Mouse (Mus musculus) frontal cortex, postnatal 14 days (tissue): Measurements from ENCODE around the gene Ube2c.

ENCODE experiments used
- DNase-seq, 2 experiments: peaks; one replicate each; pipeline ENCODE4 v3.0.0; 2022; ENCODE audit warnings: low spot score in 2 of 2

Ube2c gene

DNA sequence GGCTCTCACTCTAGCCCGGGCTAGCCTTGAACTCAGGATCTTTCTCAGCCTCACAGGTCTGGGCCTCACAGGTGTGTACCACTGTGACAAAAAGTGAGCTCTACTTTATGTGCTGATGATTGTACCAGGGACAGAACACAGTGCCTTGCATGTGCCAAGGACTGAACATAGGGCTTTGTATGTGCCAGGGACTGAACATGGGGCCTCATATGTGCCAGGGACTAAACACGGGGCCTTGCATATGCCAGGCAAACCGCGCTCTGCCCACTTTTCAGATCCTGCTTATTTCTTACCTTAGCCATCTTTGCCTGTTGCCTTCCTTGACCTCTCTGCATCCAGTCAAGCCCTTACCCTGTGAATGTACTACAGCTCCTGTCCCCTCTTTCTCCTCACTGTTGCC lies 7.7 kb upstream of the Ube2c start:
- no peak for DNase-seq

- no peak for DNase-seq
Measured at GRCm38 (mm10) chr2:164762593-164762992, 7.1 kb upstream of the Ube2c start.

DNA sequence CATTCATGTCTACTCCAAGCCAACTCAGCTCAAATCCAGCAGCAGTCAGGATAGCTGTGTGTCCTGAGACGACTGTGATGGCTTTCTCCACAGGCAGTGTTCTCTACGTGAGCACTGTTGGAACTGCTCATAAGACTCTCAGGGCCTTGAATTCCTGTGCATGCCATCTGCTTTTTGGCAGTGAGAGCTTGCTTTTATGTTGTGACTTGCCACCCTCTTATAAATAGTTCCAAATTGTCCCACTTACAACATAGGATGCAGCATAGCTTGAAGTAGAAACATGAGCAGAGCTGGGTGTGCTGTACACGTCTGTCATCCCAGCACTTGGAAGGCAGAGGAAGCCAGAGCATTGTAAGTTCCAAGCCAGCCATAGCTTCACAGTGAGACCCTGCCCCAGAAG lies 3.9 kb upstream of the Ube2c start:
- no peak for DNase-seq

DNA sequence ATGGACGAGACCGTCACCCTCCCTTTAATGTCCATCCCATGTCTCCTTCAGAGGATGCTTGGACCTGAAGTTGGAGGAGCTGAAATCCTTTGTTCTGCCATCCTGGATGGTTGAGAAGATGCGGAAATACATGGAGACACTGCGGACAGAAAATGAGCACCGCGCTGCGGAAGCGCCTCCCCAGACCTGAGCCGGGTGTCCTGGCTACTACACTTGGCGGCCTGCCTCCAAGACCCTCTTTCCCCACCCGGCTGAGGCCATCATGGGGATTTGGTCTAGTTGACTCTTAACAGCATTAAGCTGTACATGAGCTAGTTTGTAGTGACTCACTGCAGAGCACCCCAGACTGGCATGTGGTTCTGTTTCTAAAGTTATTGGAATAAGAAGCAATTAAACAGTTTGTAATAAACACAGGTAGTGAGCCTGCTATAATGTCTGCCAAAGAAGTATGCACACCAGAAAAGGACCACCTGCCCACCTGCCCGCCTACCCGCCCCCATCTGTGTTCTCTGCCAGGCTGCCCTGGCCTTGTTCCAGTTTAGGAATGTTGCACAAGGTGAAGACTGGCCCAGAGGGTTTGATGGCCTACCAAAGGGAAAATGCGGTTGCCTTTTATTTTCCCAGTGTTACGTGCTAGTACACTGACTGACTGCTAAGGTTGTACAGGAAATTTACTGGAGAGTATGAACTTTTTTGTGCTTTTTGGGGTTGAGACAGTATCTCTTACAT lies 1.7 kb upstream of the Ube2c start:
- no peak for DNase-seq

- DNase-seq = no peak
Measured at GRCm38 (mm10) chr2:164770279-164770678, 581 bp downstream of the Ube2c start.

DNA sequence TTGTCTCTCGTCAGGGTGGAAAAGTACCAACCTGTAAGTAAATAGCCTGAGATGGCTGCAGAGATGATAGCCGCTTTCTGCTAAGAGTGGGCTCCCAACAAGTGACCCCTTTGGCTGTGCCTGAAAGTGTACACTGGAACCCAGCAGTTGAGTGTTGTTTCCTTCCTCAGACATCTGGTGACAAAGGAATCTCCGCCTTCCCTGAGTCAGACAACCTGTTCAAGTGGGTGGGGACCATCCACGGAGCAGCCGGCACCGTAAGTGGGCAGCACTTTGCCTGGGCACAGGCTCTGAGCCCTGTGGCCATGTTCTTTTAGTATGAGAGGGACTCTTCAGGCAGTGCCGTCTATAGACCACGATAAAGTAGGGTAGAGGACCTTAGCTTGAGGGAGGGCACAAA lies 1.4 kb downstream of the Ube2c start:
- no peak for DNase-seq

GRCm38 (mm10) chr2:164773229-164773988 lies 3.7 kb downstream of the Ube2c start:
- DNase-seq = no peak

- no peak for DNase-seq
Measured at GRCm38 (mm10) chr2:164773989-164774364, 4.3 kb downstream of the Ube2c start.

DNA sequence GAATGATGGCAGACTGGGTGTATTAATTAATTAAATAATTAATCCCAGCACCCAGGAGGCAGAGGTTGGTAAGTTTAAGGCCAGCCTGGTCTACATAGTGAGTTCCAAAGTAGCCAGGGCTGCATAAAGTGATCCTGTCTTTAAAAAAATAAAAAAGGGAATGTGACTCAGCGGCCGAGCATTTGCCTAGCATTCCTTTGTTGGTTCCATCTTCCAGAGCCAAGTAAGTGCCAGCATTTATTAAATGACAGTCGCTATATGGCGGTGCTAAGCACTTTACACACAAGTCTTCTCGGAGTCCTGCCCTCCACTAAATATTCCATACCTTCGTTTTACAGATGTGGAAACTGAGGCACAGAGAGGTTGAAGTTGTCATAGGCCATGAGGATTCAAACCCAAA lies 6.4 kb downstream of the Ube2c start:
- no peak for DNase-seq

GRCm38 (mm10) chr2:164776801-164777200 lies 7.1 kb downstream of the Ube2c start:
- no peak for DNase-seq

GRCm38 (mm10) chr2:164777246-164778014 lies 7.7 kb downstream of the Ube2c start:
- DNase-seq = no peak

DNA sequence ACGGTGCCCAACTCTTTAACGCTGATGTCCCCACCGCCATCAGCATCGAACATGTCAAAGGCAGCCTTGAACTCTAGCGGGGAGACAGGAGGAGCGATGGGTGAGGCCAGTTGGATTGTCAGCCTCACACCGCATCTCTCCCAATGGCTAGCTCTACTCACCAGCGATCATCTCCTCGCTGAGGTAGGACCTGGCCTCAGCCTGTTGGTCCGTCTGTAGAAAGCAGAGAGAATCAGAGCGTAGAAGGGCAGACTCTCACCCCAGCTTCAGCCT lies 8.3 kb downstream of the Ube2c start:
- no peak for DNase-seq

GRCm38 (mm10) chr2:164778809-164779208 lies 9.1 kb downstream of the Ube2c start:
- DNase-seq = no peak

GRCm38 (mm10) chr2:164779481-164780086 lies 9.9 kb downstream of the Ube2c start, which contains the start of gene Tnnc2:
Tnnc2 (minus strand) TSS chr2:164779967.
- no peak for DNase-seq

GRCm38 (mm10) chr2:164781876-164782275 lies 12.2 kb downstream of the Ube2c start:
- DNase-seq = no peak

GRCm38 (mm10) chr2:164783926-164784581 lies 14.4 kb downstream of the Ube2c start:
- DNase-seq = no peak

GRCm38 (mm10) chr2:164784869-164785420 lies 15.2 kb downstream of the Ube2c start:
- DNase-seq = no peak

GRCm38 (mm10) chr2:164785481-164786387 lies 16.0 kb downstream of the Ube2c start, which contains the start of gene Snx21:
Snx21 (plus strand) TSS chr2:164785823.
- DNase-seq = peak; percentile 69 to 73

DNA sequence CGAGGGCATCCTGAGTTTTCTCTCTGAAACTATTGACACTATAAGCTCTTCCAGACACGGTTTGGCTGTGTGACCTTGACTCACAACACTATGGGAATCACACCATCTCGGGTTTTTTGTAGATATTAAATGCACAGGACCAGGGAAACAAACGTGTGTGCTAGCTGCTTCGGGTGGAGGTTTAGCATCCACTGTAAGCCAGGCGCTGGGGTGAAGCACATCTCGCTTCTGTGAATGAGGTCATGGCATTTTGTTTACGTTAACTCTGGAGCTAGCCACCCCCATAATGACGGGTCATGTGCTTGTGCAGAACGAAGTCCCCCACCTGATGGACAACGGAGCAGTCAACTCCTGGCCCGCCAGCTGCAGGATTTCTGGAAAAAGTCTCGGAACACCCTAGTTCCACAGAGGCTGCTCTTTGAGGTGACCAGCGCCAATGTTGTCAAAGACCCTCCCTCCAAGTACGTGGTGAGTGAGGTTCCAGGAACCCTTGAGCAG lies 16.7 kb downstream of the Ube2c start:
- DNase-seq = no peak

DNA sequence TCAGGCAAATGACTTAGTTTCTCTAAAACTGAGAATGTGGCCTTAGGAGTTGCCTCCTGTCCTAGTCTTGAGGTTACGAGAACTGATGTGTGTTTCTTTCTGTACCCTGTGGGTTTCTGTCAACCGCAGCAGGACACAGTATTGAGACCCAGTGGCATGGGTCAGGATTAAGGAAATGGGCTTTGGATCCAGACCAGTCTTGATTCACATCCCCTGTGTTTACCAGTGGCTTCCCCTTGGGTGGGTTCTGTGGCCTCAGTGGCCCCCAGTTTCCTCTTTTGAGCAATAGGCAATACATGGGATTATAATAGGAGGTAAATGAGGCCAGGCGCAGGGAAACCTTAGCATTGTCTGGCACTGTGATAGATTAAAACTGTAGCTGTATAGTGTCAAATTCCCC lies 17.3 kb downstream of the Ube2c start:
- no peak for DNase-seq
